Mouse (Mus musculus) limb, embryonic 11.5 days (tissue): ENCODE data around the gene Ankzf1. TPM values are rescaled to one million over a fixed set of nuclear protein-coding genes. Genes with fewer than 3 reads are reported as not detected.
A peak's percentile ranks its signal among the peaks of the same experiment; 100 is the strongest.

Source experiments
- ATAC-seq: fragments of 200-750 bp; cut with Nextera tagmentation; 2 replicates; pipeline ENCODE4 v1.8.0; 2017; ENCODE audit warnings: low read depth; ENCODE audit not compliant: insufficient number of reproducible peaks, low FRiP score, low TSS enrichment
- DNase-seq: peaks from one replicate; pipeline ENCODE4 v3.0.0-alpha.2; 2015; ENCODE audit warnings: low spot score
- H3K27ac ChIP-seq: fragments of 300-500 bp; sonication (generic); replicated peaks from 2 replicates; pipeline ENCODE4 v1.5.1; 2014; ENCODE audit warnings: low read depth, mild to moderate bottlenecking, low read length
- H3K27me3 ChIP-seq: fragments of 300-500 bp; sonication (generic); 2 replicates; pipeline ENCODE4 v1.6.1; 2014; ENCODE audit warnings: mild to moderate bottlenecking, low read length, mixed read lengths; ENCODE audit not compliant: control insufficient read depth, insufficient read depth
- H3K36me3 ChIP-seq: fragments of 300-500 bp; sonication (generic); 2 replicates; pipeline ENCODE4 v1.6.1; 2014; ENCODE audit warnings: mild to moderate bottlenecking, low read length, moderate library complexity, mixed read lengths; ENCODE audit not compliant: control insufficient read depth, insufficient read depth
- H3K4me1 ChIP-seq: fragments of 300-500 bp; sonication (generic); 2 replicates; pipeline ENCODE4 v1.6.1; 2014; ENCODE audit warnings: low read length, mixed read lengths; ENCODE audit not compliant: control insufficient read depth, insufficient read depth
- H3K4me2 ChIP-seq: fragments of 300-500 bp; sonication (generic); 2 replicates; pipeline ENCODE4 v1.6.1; 2014; ENCODE audit warnings: low read depth, mild to moderate bottlenecking, moderate library complexity; ENCODE audit not compliant: severe bottlenecking
- H3K4me3 ChIP-seq: fragments of 300-500 bp; sonication (generic); 2 replicates; pipeline ENCODE4 v1.5.1; 2014; ENCODE audit warnings: low read depth, low read length
- H3K9ac ChIP-seq: fragments of 300-500 bp; sonication (generic); 2 replicates; pipeline ENCODE4 v1.6.1; 2014; ENCODE audit warnings: mild to moderate bottlenecking, low read length
- H3K9me3 ChIP-seq: fragments of 300-500 bp; sonication (generic); 2 replicates; pipeline ENCODE4 v1.6.1; 2016; ENCODE audit warnings: low read length; ENCODE audit not compliant: control insufficient read depth
- WGBS: fragments of 180-500 bp; shearing (Covaris S2); extraction: QIAGEN DNeasy Blood & Tissue Kit; methylation state at CpG from one replicate; pipeline ENCODE4 v1.1.7; 2014; 5-methylcytosine and 5-hydroxymethylcytosine counted together
- polyA plus RNA-seq: library from polyadenylated mRNA; unstranded; fragments of >200 nt; fragmentation: Nextera tagmentation; extraction: Ambion mirVana; gene quantifications from 2 replicates; pipeline ENCODE4 v1.2.1, GENCODE M21; 2014

Gene Ankzf1
- polyA plus RNA-seq, 1 experiment from 2014 or later: 17.5 TPM

- DNase-seq (no peak), ATAC-seq (no peak)
- 77% methylated on average over 13 of the region's 13 CpGs for WGBS
- Histone ChIP-seq H3K4me1 (peaks cover 17% of the 10 kb centered on the region), H3K27me3 (peaks cover 40% of the 10 kb centered on the region), H3K4me3 (no peak overlapping the region), H3K27ac (no peak overlapping the region), H3K36me3 (peaks cover 5% of the 10 kb centered on the region; the same call in 1 of the 2 replicates), H3K4me2 (no peak overlapping the region), H3K9ac (no peak overlapping the region), H3K9me3 (no peaks in the 10 kb centered on the region)
These were observed 25.0 kb downstream of the Ankzf1 start for GRCm38 (mm10) chr1:75216797-75217585.

GRCm38 (mm10) chr1:75217893-75218226, 25.9 kb downstream of the Ankzf1 start:
- H3K27me3 ChIP-seq: peaks cover 40% of the 10 kb centered on the region
- H3K36me3 ChIP-seq: peaks cover 5% of the 10 kb centered on the region; the same call in 1 of the 2 replicates
- H3K4me2 ChIP-seq: peak overlapping the region; percentile 96
- no peaks in the 10 kb centered on the region for H3K9me3 ChIP-seq
- H3K4me1 ChIP-seq: peaks cover 17% of the 10 kb centered on the region
- ATAC-seq (no peak), DNase-seq (no peak)
- H3K9ac ChIP-seq: no peak overlapping the region
- H3K4me3 ChIP-seq: peak overlapping the region; percentile 45
- no peak overlapping the region for H3K27ac ChIP-seq
- WGBS: under 1% methylated on average over 6 of the region's 6 CpGs

- 1% methylated on average over 38 of the region's 38 CpGs for WGBS
- Histone ChIP-seq H3K36me3 (peaks cover 5% of the 10 kb centered on the region; the same call in 1 of the 2 replicates), H3K9ac (peak overlapping the region; percentile 17; the same call in 1 of the 2 replicates), H3K4me2 (peak overlapping the region; percentile 96), H3K9me3 (no peaks in the 10 kb centered on the region), H3K27me3 (peaks cover 40% of the 10 kb centered on the region), H3K4me3 (peak overlapping the region; percentile 45), H3K4me1 (peaks cover 17% of the 10 kb centered on the region), H3K27ac (no peak overlapping the region)
- DNase-seq: peak; percentile 48
- peak; percentile 32; the same call in 1 of the 2 replicates for ATAC-seq
These were observed 26.5 kb downstream of the Ankzf1 start for GRCm38 (mm10) chr1:75218227-75219001.

GRCm38 (mm10) chr1:75219078-75219477, 27.1 kb downstream of the Ankzf1 start:
- Histone ChIP-seq H3K27me3 (peaks cover 40% of the 10 kb centered on the region), H3K27ac (no peak overlapping the region), H3K4me1 (peaks cover 17% of the 10 kb centered on the region), H3K9ac (peak overlapping the region; percentile 40), H3K4me3 (peak overlapping the region; percentile 45), H3K4me2 (peak overlapping the region; percentile 96), H3K9me3 (no peaks in the 10 kb centered on the region), H3K36me3 (peaks cover 5% of the 10 kb centered on the region; the same call in 1 of the 2 replicates)
- DNase-seq (peak; percentile 84), ATAC-seq (peak; percentile 88)
- under 1% methylated on average over 24 of the region's 24 CpGs for WGBS

- peak; percentile 44; the same call in 1 of the 2 replicates for ATAC-seq
- Histone ChIP-seq H3K9ac (peak within 1 kb of the TSS; percentile 40), H3K36me3 (peaks cover 2% of the 10 kb centered on the region; the same call in 1 of the 2 replicates), H3K4me2 (peak within 1 kb of the TSS; percentile 96), H3K4me1 (peaks cover 17% of the 10 kb centered on the region), H3K27me3 (peaks cover 40% of the 10 kb centered on the region), H3K9me3 (no peaks in the 10 kb centered on the region), H3K4me3 (peak within 1 kb of the TSS; percentile 45), H3K27ac (no peak within 1 kb of the TSS)
- under 1% methylated on average over 34 of the region's 34 CpGs for WGBS
- DNase-seq: no peak
These were observed 27.6 kb downstream of the Ankzf1 start, which contains the start of gene Tuba4a for GRCm38 (mm10) chr1:75219531-75219930. Gene Tuba4a (minus strand): TSS chr1:75219865.

GRCm38 (mm10) chr1:75221538-75221937, 29.6 kb downstream of the Ankzf1 start:
- no peak overlapping the region for H3K27ac ChIP-seq
- H3K9me3 ChIP-seq: no peaks in the 10 kb centered on the region
- H3K27me3 ChIP-seq: peaks cover 40% of the 10 kb centered on the region
- H3K4me1 ChIP-seq: peaks cover 17% of the 10 kb centered on the region
- no peak overlapping the region for H3K4me2 ChIP-seq
- DNase-seq (no peak), ATAC-seq (no peak)
- no peaks in the 10 kb centered on the region for H3K36me3 ChIP-seq
- no peak overlapping the region for H3K4me3 ChIP-seq
- H3K9ac ChIP-seq: no peak overlapping the region
- 76% methylated on average over 3 of the region's 3 CpGs for WGBS

- Histone ChIP-seq H3K4me1 (peaks cover 16% of the 10 kb centered on the region), H3K27ac (no peak overlapping the region), H3K4me3 (no peak overlapping the region), H3K9me3 (no peaks in the 10 kb centered on the region), H3K36me3 (no peaks in the 10 kb centered on the region), H3K27me3 (peaks cover 32% of the 10 kb centered on the region), H3K9ac (no peak overlapping the region), H3K4me2 (no peak overlapping the region)
- 85% methylated on average over 6 of the region's 6 CpGs for WGBS
- no peak for DNase-seq
- ATAC-seq: no peak
These were observed 31.0 kb downstream of the Ankzf1 start for GRCm38 (mm10) chr1:75222926-75223325.

GRCm38 (mm10) chr1:75223532-75223931, 31.6 kb downstream of the Ankzf1 start:
- no peak overlapping the region for H3K4me2 ChIP-seq
- H3K27ac ChIP-seq: no peak overlapping the region
- no peak overlapping the region for H3K9ac ChIP-seq
- no peak for DNase-seq
- WGBS: 66% methylated on average over 6 of the region's 6 CpGs
- no peaks in the 10 kb centered on the region for H3K36me3 ChIP-seq
- H3K4me3 ChIP-seq: no peak overlapping the region
- no peaks in the 10 kb centered on the region for H3K9me3 ChIP-seq
- no peak for ATAC-seq
- peaks cover 13% of the 10 kb centered on the region for H3K4me1 ChIP-seq
- peaks cover 26% of the 10 kb centered on the region for H3K27me3 ChIP-seq
